Mouse (Mus musculus) T-helper 1 cell (primary cell): ENCODE data around the gene Chd1.

Experiments
- in situ Hi-C: fragments of 300-600 bp; cut with MboI, MseI; formaldehyde crosslinking; loops from one replicate; pipeline ENCODE4 v1.15.1; 2025; ENCODE audit warnings: high pct_unique_total_duplicates

Gene Chd1

DNA sequence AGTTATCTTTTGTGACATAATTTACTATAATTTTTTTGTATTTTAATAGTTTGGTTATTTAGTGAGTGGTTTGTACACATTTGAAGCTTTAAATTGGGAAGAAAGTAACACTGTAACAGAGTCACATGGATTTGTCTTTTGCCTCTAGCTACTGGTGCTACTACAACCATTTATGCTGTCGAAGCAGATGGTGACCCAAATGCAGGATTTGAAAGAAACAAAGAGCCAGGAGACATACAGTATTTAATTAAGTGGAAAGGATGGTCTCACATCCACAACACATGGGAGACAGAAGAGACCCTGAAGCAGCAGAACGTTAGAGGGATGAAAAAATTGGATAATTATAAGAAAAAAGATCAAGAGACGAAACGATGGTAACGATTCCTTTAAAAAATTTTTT lies 26.9 kb downstream of the Chd1 start:
- in situ Hi-C loops, result loop anchor here (25.0 kb wide), 3 partner anchors 769 to 1856 kb away; partner anchors contain the start of gene Phf10

DNA sequence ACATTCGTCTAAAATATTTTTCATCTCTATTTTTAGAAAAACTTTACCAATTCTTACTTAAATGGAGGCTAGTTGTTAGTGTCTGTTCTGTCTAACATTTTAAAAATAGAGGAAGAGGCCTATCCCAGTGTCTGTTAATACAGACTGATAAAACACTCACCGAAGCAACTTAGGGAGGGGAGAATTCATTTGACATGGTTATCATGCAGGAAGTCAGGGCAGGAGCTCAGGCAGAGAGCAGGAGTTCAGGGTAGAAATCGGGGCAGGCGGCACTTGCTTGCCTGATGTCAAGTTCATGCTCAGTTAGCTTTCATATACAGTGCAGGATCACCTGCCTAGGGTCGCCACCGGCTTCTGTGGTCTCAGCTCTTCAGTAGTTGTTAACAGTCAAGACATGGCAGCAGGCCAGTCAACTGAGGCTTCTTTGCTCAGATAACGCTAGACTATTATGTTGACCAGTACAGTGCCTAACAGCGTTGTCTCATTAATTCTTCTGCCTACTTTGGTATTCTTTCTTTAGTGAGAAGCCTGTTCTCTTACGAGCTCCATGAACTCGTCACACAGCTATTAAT lies 32.7 kb downstream of the Chd1 start:
- in situ Hi-C loops, result loop anchor here (25.0 kb wide), 3 partner anchors 775 to 1850 kb away; partner anchors contain the start of gene Phf10

DNA sequence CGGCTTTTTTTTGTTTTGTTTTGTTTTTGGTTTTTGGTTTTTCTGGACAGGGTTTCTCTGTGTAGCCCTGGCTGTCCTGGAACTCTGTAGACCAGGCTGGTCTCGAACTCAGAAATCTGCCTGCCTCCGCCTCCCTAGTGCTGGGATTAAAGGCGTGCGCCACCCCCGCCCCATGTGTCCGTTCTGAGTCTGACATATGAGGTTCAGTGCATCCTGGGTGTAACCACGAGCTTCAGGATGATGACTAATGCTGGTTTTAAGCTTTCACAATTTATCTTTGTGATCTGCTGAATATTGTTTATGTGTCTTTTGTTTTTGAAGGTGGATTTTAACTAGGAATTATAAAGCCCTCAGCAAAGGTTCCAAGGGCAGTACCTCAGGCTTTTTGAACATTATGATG lies 37.1 kb downstream of the Chd1 start:
- in situ Hi-C loops, result loop anchor here (25.0 kb wide), 3 partner anchors 780 to 1845 kb away; partner anchors contain the start of gene Phf10

DNA sequence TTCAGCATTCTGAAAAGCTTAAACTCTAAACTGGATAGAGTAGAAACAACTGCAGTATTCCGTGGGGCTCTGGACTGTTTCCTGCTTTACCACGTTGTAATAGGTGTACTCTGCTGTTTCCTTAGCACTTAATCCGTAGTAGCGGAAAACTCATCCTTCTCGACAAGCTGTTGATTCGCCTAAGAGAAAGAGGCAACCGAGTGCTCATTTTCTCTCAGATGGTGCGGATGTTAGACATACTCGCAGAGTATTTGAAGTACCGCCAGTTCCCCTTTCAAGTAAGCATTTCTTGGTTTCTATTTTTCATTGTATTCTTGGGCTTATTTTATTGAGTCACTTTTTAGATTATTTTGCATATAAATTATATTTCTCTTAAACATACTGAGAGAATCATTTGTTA lies 38.2 kb downstream of the Chd1 start:
- in situ Hi-C loops, result loop anchor here (25.0 kb wide), 3 partner anchors 781 to 1844 kb away; partner anchors contain the start of gene Phf10

DNA sequence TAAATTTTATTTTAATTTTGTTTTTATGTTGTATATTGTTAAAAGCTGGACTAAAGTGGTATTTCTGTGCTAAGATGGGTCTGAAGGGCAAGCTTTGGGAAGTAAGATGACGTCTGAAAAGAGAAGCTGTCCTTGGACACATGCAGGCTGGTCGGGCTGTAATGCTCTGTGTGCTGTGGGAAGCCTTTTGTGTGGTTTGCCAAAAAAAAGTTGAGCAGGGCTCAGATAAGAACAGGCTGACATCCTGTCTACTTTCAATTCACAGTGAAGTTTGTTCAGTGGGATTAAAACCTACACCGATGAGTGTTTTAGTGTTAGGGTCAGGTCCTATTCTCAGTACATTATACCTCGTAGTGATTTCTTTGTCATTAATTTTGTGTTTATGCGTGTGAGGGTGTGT lies 38.6 kb downstream of the Chd1 start:
- in situ Hi-C loops, result loop anchor here (25.0 kb wide), 3 partner anchors 781 to 1844 kb away; partner anchors contain the start of gene Phf10

DNA sequence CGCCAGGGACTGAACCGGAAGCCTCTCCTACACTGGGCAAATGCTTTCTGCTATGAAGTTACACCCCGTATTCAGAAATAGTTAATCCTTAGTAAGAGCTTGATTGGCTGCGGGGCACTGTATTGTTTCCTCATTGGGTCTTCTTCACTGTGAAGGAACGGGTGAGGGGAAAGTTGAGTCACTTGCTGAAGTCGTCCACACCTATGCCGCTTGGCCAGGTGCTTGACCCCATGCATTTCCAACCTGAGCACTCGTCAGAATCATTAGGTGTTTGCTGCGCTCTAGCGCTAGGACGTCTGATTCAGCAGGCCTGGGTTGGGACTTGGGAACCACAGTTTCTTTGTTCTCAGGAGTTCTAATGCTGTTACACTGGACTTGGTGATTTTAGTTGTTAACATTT lies 41.9 kb downstream of the Chd1 start:
- in situ Hi-C loops, result loop anchor here (25.0 kb wide), 3 partner anchors 784 to 1841 kb away; partner anchors contain the start of gene Phf10

DNA sequence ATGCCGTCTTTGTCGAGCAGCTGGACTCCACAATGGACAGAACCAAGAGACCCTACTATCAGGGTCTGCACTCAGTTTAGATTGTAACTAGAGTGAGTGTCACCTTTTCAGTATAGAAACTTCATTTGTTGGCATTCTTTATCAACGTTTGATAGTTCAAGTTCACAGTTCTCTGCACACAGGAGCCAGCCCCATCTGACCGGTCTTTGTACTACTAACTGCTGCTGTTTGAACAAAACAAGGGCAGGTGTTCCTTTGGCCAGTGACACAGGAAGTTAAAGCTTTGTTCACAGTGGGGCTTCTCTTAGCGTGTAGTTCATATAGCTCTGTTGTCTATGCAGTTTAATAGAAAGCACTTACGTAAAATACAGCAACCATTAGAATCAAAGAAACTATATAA lies 43.3 kb downstream of the Chd1 start:
- in situ Hi-C loops, result loop anchor here (25.0 kb wide), 3 partner anchors 786 to 1839 kb away; partner anchors contain the start of gene Phf10

DNA sequence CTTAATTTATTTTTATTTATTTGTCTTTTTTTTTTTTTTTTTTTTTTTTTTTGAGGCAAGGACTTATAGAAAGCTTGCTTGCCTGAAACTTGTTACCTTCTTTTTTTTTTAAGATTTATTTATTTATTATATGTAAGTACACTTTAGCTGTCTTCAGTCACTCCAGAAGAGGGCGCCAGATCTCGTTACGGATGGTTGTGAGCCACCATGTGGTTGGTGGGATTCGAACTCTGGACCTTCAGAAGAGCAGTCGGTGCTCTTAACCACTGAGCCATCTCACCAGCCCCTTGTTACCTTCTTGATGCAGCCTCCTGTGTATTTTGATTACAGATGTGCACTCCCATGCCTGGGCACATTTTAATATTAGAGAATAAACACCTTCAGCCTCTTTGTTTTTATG lies 46.5 kb downstream of the Chd1 start:
- in situ Hi-C loops, result loop anchor here (5.0 kb wide), 1 partner anchor 39 kb away; no protein-coding TSS in a partner anchor

DNA sequence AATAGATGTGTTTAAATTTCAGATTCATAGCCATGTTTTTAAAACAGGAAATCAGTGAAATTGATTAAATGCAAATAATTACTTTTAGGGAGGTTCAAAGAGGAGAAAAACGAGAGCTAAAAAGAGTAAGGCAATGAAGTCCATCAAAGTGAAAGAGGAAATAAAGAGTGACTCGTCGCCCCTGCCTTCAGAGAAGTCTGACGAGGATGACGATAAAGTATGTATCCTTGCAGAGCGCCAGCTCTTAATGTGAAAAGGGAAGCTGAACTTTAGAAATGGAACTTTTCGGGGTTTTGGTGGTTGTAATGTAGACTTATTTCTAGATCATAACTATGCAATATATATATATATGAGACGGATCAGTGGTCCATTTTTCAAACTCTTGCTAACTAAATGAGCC lies 56.4 kb downstream of the Chd1 start:
- in situ Hi-C loops, result loop anchor here (10.0 kb wide), 1 partner anchor 246 kb away; no protein-coding TSS in a partner anchor

DNA sequence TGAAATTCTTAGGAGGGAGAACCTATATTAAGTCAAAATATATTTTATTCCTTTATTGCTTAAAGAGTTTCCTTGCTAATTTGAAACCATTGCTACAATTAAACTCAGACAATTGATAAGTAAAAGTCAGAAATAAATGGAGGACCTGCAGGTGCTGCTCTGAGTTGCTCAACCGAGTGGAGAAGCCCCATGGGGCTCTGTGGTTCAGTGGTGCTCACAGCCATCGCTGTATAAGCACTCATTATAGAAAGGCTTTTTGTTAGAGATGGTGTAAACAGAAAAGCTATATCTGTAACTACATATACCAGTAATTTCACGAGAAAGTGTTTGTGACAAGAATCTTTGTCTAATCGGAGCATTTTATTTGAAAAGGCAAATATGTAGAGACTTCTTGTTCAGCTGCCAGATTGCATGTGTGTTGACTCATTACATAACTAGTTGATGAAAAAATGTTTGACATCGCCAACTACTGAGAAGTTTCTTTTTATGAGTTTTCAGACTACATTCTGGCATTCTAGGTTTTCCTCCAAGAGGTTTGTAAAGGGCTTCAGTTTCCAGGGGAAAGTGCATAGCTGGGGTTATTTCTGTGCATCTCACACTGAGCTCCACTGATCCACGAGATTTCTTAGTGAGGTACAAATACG lies 64.4 kb downstream of the Chd1 start:
- in situ Hi-C loops, result loop anchor here (10.0 kb wide), 1 partner anchor 254 kb away; no protein-coding TSS in a partner anchor

DNA sequence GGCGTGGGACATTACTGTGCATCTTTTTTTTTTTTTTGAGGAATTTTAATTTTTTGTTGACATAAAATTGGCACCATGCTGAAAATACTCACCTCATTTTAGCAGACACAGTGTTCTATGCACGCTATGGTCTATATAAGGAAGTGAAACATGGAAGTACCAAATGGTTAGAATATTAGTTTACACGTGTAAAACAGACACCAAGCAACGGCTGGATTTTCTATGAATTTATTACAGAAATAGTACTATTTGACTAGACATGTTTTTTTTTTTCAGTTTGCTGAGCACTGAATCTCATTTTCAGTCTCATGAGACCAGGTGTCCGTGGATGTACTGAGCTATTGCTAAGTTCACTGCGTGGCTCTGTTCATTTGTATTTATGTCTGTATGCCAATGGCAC lies 69.2 kb downstream of the Chd1 start:
- in situ Hi-C loops, result loop anchor here (10.0 kb wide), 1 partner anchor 189 kb away; no protein-coding TSS in a partner anchor

DNA sequence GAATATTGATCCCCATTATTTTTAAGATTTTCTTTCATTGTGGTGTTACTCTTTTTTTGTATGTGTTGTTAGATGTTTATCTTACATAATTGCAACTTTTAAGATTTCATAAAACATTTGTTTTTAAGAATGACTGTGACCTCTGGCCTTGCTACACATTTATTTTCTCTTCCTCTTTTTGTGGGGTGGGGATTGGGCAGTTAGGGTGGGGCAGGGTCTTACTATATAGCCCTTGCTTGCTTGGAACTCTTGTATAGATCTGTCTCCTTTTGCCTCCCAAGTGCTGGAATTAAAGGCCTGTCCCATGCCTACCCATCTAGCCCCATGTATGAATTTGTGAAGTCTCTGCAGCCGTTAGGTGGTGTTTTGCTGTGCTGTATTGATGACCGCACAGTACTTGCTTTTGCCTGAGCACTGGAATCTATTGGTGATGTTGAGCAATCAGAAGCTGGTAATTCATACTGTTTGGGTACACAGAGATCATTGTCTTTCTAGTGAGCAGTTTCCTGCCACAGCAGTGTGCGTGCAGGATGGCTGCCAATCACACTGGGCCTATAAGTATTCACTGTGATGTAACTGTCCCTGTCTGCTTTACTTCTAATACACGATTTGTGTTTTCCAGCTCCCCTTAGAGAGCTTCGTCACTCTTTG lies 69.9 kb downstream of the Chd1 start:
- in situ Hi-C loops, result loop anchor here (10.0 kb wide), 1 partner anchor 190 kb away; no protein-coding TSS in a partner anchor

DNA sequence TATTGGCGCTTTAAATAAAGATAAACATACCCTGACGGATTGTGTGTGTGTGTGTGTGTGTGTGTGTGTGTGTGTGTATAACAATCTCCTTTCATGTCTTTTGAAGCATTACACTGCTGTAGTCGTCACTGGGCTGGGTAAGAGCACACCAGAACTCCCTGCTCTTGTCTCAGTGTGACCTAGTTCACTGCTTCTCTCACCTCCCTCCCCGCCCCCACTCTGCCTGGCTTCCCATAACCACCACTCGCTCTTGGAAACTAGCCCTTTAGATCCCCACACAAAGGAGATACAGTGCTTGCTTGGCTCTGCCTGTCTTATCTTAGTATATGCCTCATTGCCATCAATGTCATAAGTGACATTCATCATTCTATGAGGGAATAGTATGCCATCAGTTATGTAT lies 71.6 kb downstream of the Chd1 start:
- in situ Hi-C loops, result loop anchor here (10.0 kb wide), 1 partner anchor 192 kb away; no protein-coding TSS in a partner anchor

DNA sequence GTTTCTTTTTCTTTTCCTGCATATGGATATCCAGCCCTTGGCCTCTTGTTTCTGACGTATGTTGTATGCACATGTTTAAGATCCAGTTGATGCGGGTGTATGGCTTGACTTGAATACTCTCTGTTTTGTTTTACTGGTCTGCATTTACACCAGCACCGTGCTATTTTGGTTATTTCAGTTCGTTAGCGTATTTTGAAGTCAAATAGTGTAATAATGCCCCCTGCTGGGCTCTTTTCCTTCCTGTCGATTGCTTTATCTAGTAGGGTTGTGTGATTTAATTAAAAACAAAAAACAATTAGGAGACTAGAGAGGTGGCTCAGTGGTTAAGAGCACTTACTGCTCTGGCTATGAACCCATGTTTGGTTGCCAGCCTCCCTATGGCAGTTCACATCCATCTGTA lies 73.2 kb downstream of the Chd1 start:
- in situ Hi-C loops, result loop anchor here (10.0 kb wide), 1 partner anchor 193 kb away; no protein-coding TSS in a partner anchor

DNA sequence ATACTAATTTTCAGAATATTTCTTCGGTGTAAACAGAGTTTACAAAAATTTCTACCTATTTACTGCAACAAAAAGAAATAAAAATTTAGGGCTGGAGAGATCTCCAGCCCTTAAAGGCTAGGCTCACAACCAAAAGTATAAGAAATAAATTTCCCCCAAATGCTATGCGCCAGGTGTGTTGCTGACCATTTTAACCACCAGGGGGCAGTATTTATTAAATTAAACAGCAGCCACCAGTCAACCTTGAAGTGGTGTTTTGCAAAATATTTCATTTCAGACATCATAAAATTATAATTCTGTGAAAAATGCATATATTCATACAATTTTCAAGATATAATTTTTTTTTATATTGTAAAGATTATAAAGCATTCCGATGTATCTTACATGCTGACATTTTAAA lies 82.3 kb downstream of the Chd1 start:
- in situ Hi-C loops, result loop anchor here (5.0 kb wide), 1 partner anchor 1115 kb away; no protein-coding TSS in a partner anchor

DNA sequence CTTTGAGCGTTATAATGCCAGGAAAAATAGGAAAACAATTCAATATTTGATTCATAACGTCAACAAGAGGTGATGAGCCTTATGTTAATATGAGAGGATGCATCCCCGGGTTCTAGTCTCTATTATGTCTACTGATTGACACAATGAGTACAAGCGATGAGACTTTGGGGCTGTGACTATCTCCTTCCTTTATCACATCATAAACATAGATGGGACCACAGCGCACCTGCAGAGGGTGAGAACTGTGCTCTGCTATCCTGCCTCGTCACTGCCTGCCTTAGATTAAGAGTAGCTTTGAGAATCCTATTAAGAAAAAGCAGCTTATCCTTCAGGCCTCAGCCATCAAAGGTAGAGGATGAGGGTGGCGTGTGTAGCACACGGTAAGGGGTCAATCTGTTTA lies 85.9 kb downstream of the Chd1 start:
- in situ Hi-C loops, result no loop called here

DNA sequence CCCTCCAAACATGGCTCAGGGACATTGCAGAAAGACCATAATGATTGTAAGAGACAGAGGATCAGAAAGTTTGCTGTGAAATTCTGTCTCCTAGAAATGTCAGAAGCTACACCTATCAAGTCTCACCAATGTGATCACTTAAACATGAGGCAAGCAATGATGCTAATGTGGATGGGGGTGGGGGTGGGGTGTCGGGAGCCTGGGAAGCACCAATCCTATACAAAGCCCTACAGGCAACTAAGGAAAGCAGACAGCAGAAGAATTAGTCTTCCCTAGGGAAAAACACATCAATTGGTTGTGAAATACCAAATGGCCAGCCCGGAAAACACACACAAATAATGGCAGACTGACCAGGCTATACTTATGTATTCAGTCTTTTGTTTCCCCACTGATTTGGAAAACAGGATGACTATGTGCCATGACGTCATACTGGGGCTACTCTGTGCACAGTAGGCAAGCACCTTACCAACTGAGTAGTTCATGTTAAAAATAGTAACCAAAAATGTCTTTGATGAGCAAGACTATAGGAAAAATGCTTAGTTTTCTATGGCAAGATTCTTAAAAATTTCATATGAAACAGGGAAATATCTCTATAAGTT lies 94.5 kb downstream of the Chd1 start:
- in situ Hi-C loops, result no loop called here

DNA sequence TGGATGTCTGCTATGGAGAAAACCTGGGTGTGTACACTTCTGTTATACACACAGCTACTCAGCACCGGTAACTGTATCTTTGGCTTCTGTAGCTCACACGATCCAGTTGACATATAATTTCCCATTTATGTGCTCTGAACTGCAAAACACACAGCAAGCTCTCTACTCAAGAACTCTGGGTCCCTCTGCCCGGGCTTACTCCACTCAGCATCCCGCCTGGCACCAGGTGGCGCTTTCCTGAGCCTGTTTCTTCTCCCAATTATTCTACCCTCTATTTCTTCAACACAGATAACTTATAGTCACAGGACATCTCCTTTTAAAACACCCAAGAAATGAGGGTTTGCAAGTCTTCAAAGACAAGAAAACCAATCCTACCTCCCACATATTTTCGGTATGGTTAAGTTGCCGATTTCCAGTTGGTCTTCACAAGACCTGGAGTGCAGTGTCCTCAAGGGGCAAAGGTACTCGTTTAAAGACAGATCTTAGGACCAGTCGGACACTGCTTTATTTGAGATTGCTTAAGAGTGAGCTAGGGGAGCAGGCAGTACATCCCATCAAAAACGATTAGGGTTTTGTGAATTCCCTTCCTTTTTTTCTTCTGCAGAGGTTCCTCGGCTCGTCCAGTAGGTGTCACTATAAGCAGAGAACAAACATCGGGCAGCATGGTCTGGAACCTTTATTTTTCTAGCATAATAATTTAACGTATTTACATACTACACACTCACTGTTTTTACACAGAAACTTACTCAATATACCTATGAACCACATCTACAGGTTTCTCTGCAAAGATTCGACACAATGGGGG lies 99.4 kb downstream of the Chd1 start:
- in situ Hi-C loops, result loop anchor here (10.0 kb wide), 1 partner anchor 541 kb away; no protein-coding TSS in a partner anchor

DNA sequence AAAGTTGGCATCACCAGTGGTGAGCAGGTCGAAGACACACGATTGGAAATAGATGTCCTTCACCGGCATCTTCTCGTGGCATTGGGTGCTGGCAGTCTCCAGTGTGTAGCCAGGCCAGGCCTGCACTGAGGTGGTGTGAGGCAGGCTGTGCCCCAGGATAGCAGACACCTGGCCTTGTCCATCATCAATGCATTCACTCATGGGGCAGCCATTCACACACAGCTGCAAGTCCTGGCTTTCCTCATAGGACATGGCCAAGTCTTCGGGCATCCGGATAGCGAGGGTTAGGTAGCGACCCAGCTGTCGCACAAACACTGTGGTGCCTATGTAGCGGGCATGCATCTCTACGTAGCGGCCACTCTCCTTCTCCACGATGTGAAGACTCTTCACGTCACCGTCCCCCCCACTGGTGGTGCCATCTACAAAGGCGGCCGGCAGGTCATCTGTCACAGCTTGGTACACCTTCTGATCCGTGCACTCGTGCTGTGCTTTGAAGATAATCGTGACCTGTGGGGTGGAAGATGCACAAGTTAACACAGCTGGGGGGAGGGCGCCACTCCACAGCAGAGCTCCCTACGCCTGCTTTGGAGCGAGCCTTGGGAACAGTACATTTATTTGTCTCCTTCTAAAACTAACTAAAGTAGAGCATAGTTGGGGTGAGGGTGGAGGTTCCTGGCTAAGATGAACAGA lies 102.7 kb downstream of the Chd1 start:
- in situ Hi-C loops, result loop anchor here (10.0 kb wide), 1 partner anchor 537 kb away; no protein-coding TSS in a partner anchor

DNA sequence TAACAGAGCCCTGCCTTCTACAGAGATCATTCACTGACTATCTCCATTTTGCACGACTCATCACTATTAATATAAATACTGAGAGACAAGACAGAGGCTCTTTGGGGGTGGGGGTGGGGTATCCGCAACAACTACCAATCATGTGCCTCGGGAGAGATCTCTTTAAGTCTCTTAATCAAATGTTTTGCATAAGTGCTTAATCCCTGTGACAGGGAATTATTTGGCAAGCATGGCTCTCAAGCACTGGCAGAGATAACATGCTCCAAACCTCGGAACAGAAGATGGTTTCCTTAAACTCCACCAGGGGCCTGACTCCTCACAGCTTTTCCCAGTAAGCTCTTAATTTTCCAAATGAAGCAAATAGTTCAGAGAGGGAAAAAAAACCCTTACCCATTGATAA lies 103.2 kb downstream of the Chd1 start:
- in situ Hi-C loops, result loop anchor here (10.0 kb wide), 1 partner anchor 537 kb away; no protein-coding TSS in a partner anchor
